Mouse (Mus musculus) gastrocnemius, adult 2 months (tissue): ENCODE results near the gene Ttc30a1. TPM values are rescaled to one million over a fixed set of nuclear protein-coding genes. Genes with fewer than 3 reads are reported as not detected.
A peak's percentile ranks its signal among the peaks of the same experiment; 100 is the strongest.
"Not testable (repeated sequence)": the region's sequence is repeated elsewhere in the genome, so short reads cannot be mapped to it uniquely, and the experiment has no call there.

Experiments
- DNase-seq: peaks from one replicate; pipeline ENCODE4 v3.0.0; 2022
- H3K27ac ChIP-seq: fragments of 200-600 bp; 2 replicates; pipeline ENCODE4 v1.8.1; 2022; ENCODE audit warnings: mild to moderate bottlenecking
- H3K4me3 ChIP-seq: fragments of 200-600 bp; 2 replicates; pipeline ENCODE4 v1.8.1; 2022; ENCODE audit warnings: mild to moderate bottlenecking, moderate library complexity
- CTCF ChIP-seq: fragments of 200-600 bp; IDR thresholded peaks from 2 replicates; pipeline ENCODE4 v1.8.1; 2022; ENCODE audit warnings: antibody characterized with exemption, mild to moderate bottlenecking, moderate library complexity
- intact Hi-C: fragments of 180-260 bp; cut with DNase I; formaldehyde crosslinking; loops from one replicate; pipeline ENCODE4 v1.15.1; 2025
- total RNA-seq, 2 experiments: library from RNA; stranded (reverse); gene quantifications; 2 replicates each; pipeline ENCODE4 v1.2.3; 2021

Ttc30a1 gene
- total RNA-seq, 2 experiments from 2014 or later = 1.1 to 1.6 TPM

- intact Hi-C loops = no loop called here
- no peak for TF ChIP-seq CTCF
- no peak overlapping the region for H3K27ac ChIP-seq
Observed at GRCm38 (mm10) chr2:75994841-75995240, 13.1 kb upstream of the Ttc30a1 start.

GRCm38 (mm10) chr2:75991581-75992205, 9.9 kb upstream of the Ttc30a1 start:
- no peak for TF ChIP-seq CTCF
- DNase-seq = no peak
- no peak overlapping the region for H3K27ac ChIP-seq
- intact Hi-C loops = loop anchor here (2.0 kb wide), 1 partner anchor 79 kb away; no protein-coding TSS in a partner anchor
- H3K4me3 ChIP-seq = no peak overlapping the region

More at GRCm38 (mm10) chr2:75994841-75995240, 13.1 kb upstream of the Ttc30a1 start:
- H3K4me3 ChIP-seq = no peak overlapping the region
- no peak for DNase-seq

- peak overlapping the region; percentile 34 for H3K4me3 ChIP-seq
- DNase-seq = peak; percentile 78
- peak; percentile 79 for TF ChIP-seq CTCF
- H3K27ac ChIP-seq = no peak overlapping the region
- intact Hi-C loops = loop anchor here (2.0 kb wide), 1 partner anchor 80 kb away; no protein-coding TSS in a partner anchor
Observed at GRCm38 (mm10) chr2:75990885-75991539, 9.2 kb upstream of the Ttc30a1 start.

GRCm38 (mm10) chr2:75989694-75990093, 7.9 kb upstream of the Ttc30a1 start:
- no peak for DNase-seq
- no peak overlapping the region for H3K4me3 ChIP-seq
- intact Hi-C loops = loop anchor here (2.0 kb wide), 1 partner anchor 81 kb away; no protein-coding TSS in a partner anchor
- no peak for TF ChIP-seq CTCF
- no peak overlapping the region for H3K27ac ChIP-seq

GRCm38 (mm10) chr2:75988779-75989363, 7.1 kb upstream of the Ttc30a1 start:
- no peak overlapping the region for H3K27ac ChIP-seq
- DNase-seq = no peak
- H3K4me3 ChIP-seq = no peak overlapping the region
- TF ChIP-seq CTCF = no peak
- intact Hi-C loops = no loop called here

GRCm38 (mm10) chr2:75988378-75988777, 6.6 kb upstream of the Ttc30a1 start:
- H3K27ac ChIP-seq = no peak overlapping the region
- intact Hi-C loops = no loop called here
- H3K4me3 ChIP-seq = no peak overlapping the region
- no peak for TF ChIP-seq CTCF
- no peak for DNase-seq

- Histone ChIP-seq H3K27ac (no peak overlapping the region), H3K4me3 (no peak overlapping the region)
- DNase-seq = no peak
- no peak for TF ChIP-seq CTCF
- intact Hi-C loops = no loop called here
Observed at GRCm38 (mm10) chr2:75987739-75988138, 6.0 kb upstream of the Ttc30a1 start.

- Histone ChIP-seq H3K27ac (no peak overlapping the region), H3K4me3 (no peak overlapping the region)
- DNase-seq = peak; percentile 43
- TF ChIP-seq CTCF = peak; percentile 98
- intact Hi-C loops = no loop called here
Observed at GRCm38 (mm10) chr2:75985124-75985523, 3.4 kb upstream of the Ttc30a1 start.

- Histone ChIP-seq H3K4me3 (no peak overlapping the region), H3K27ac (no peak overlapping the region)
- DNase-seq = no peak
- intact Hi-C loops = loop anchor here (5.0 kb wide), 1 partner anchor 47 kb away; the partner anchor contains the start of gene Ttc30b
- TF ChIP-seq CTCF = no peak
Observed at GRCm38 (mm10) chr2:75983847-75984246, 2.1 kb upstream of the Ttc30a1 start.

GRCm38 (mm10) chr2:75983091-75983490, 1.3 kb upstream of the Ttc30a1 start:
- intact Hi-C loops = loop anchor here (5.0 kb wide), 1 partner anchor 46 kb away; the partner anchor contains the start of gene Ttc30b
- no peak for TF ChIP-seq CTCF
- Histone ChIP-seq H3K4me3 (no peak overlapping the region), H3K27ac (no peak overlapping the region)
- no peak for DNase-seq

- Histone ChIP-seq H3K4me3 (no peak overlapping the region), H3K27ac (no peak overlapping the region)
- DNase-seq = no peak
- intact Hi-C loops = loop anchor here (5.0 kb wide), 1 partner anchor 45 kb away; the partner anchor contains the start of gene Ttc30b
- peak; percentile 3; the same call in 1 of the 2 replicates for TF ChIP-seq CTCF
Observed at GRCm38 (mm10) chr2:75982626-75983025, 859 bp upstream of the Ttc30a1 start.

GRCm38 (mm10) chr2:75980933-75981439, 781 bp downstream of the Ttc30a1 start:
- H3K4me3 ChIP-seq = peak overlapping the region; percentile 87
- DNase-seq = not testable (repeated sequence)
- intact Hi-C loops = loop anchor here (5.0 kb wide), 1 partner anchor 44 kb away; the partner anchor contains the start of gene Ttc30b
- peak overlapping the region; percentile 84; the same call in 1 of the 2 replicates for H3K27ac ChIP-seq

GRCm38 (mm10) chr2:75977752-75978368, 3.9 kb downstream of the Ttc30a1 start, which contains the start of gene Ttc30a2:
Gene Ttc30a2 (minus strand): TSS chr2:75978170.
- intact Hi-C loops, DNase-seq, H3K27ac ChIP-seq: not testable (repeated sequence)
- H3K4me3 ChIP-seq = peak within 1 kb of the TSS; percentile 38; the same call in 1 of the 2 replicates

GRCm38 (mm10) chr2:75976070-75976469, 5.7 kb downstream of the Ttc30a1 start:
- H3K4me3 ChIP-seq, H3K27ac ChIP-seq, intact Hi-C loops, DNase-seq: not testable (repeated sequence)
